Mouse (Mus musculus) heart, adult 9 months (tissue): Measurements from ENCODE around the gene Smc6.

Experiments used
- DNase-seq, 2 experiments: peaks; one replicate each; pipeline ENCODE4 v3.0.0; 2022; ENCODE audit warnings: low spot score in 2 of 2

The Smc6 gene

DNA sequence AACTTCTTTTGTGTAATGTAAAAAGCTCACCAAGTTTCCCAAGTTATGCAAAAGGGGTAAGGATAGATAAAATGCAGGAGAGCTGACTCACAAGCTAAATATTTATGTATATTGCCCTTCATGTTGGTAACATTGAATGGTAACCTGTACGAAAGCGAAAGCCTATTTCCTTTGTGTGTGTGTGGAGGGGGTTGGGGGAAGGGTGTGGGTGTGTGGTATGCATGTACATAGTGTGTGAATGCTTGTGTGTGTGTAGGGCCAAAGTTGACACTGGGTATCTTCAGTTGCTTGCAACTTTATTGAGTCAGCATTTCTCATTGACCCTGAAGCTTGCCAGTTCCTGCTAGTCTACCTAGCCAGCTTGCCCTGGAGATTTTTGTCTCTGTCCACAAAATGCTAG, 15.9 kb downstream of the Smc6 start:
- no peak for DNase-seq

DNA sequence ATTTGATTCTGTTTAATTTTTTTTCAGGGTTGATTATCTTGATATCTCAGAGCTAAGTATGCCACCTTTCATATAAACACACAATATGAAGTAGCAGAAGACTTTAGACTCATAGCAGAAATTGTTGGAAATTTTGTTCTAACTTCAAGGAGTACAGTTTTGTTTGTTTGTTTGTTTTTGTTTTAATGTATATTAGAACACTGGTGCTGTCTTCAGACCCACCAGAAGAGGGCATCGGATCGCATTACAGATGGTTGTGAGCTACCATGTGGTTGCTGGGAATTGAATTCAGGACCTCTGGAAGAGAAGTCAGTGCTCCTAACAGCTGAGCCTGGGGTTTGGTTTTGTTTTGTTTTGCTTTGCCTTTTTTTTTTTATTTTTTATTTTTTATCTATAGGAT, 20.7 kb downstream of the Smc6 start:
- no peak for DNase-seq

DNA sequence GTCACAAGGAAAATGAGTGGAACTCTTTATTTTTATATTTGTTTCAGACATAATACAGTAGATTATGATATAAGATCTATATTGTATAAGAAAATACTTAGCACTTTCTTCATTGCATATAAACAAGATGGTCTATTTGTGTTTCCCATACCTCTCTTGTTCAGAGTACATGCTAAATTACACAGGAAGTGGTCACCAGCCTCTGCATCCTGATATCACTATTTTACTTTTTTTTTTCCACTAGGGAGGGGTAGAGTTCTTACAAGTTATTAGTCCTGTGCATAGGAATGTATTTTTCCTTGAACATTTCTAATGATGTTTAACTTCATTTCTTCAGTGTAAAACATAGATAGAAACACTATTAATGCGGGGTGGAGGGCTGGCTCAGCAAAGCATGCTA, 35.2 kb downstream of the Smc6 start:
- DNase-seq: no peak

DNA sequence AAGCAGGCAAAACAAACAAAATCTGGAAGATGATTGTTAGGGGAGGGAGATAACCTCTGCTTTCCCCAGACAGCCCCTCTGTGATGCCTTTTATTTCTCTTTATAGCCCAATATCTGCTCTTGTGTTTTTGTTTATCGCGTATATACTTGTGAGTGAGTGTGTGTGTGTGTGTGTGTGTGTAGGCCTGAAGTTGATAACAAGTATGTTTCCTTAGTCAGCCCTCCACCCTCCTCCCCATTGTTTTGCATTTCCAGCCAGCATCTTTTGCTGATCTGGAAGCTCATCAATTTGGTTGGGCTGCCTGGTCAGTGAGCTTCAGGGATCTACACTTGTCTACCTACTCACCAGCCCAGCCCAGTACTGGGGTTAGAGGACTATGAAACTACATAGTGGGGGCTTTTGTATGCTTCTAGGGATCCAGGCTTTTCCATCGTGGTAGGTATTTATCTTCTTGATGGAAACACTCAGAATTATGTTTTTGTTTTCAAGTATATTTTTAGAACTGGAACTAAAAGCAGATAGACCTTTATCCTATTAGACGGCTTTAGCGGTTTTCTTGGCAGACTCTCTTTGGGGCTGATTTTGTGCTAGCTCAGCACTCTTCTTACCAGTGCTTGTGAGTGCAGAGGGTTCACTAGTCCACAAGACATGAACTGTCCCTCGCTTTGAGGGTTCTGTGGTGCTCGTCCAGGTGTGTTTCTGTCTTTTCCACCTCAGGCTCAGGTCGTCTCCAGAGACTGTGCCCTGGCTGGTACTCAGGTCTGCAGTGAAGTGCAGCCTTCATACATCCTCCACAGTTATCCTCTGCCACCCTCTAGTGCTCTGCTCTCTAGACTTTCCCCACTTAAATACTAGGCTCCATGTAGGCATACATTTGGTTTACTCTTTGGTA, 41.3 kb downstream of the Smc6 start:
- no peak for DNase-seq

DNA sequence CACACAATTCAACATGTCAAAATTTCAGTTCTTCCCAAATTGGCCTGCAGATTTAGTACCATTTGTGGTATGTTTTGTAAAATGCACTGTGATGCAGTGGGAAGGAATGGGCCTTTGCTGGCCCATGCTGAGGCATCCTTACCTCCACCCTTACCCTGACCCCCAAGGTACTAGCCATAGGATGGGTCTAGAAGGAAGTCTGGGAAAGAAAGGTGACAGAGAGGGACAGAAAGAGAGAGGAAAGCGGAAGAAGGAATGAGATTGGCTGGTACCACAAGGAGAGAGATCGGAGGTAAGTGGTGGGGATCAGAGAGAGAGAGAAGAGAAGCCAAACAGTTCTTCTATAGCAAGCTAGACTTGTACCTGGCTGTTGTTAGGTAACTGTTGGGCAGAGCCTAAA, 45.4 kb downstream of the Smc6 start:
- no peak for DNase-seq

DNA sequence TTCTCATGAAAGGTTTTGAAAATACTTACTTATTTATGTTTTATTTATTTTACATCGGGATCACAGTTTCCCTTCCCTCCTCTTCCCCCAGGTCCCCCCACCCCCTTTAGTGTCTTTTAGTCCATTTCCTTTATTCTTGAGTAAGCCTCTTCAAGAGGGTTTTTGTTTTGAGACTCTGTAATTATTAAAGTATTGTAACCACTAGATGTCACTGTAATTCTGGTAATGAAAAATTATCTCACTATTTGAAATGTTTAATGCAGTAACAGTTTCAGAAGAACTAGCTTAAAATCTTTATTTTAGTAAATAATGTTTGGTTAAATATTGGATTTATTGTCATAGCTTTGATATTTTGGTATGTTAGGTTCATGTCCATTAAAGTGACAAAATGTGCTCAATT, 48.2 kb downstream of the Smc6 start:
- DNase-seq: no peak

DNA sequence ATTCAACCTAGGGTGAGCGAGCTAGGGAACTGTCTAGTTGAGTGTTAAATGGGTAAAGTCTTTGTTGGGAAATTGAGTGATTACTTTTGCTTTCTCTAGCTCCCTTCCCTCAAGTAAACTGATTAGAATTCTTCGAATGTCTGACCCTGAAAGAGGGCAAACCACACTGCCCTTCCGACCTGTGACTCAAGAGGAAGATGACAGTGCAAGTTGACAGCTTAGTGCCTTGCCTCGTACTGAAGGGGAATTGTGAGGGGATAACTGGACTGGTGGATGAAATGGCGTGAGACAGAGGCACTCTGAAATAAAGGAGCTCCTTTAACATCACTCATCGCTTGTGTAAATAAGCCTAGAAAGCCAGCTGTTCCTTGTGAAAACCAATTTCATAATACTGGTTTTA, 52.0 kb downstream of the Smc6 start:
- DNase-seq: no peak

DNA sequence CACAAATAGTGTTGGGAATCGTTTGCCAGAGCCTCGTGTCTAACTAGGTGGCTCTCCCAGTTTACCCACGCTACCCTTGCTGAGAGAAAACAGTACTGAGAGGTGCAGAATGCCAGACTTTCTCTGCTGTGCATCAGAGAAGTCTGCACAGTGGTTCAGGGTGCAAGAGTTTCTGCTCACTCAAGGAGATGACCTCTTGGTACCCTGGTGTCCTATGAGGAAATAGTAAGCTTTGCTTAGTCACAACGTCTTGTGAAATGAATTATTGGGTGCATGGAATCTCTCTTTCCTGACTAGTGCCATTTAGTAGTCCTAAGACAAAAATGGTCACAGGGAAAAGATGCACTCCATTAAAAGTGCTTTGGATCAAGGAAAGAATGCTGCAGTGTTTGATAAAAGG, 58.8 kb downstream of the Smc6 start:
- DNase-seq: no peak

DNA sequence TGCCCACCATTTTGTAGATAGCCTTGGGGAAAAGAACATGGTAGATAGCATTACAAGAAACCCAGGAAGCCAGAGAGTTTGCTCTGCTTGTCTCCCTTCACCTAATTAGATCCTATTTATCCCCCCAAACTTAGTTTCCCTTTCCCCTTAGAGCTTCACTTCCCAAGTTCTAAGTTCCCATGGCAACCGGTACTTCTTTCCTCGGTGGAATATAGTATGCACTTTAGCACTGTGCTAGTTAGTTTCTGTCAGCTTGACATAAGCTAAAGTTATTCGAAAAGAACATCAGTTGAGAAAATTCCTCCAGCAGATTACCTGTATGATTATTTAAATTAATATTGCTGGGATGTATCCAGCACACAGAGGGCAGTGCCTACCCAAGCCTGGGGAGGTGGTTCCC, 60.8 kb downstream of the Smc6 start:
- DNase-seq: no peak

DNA sequence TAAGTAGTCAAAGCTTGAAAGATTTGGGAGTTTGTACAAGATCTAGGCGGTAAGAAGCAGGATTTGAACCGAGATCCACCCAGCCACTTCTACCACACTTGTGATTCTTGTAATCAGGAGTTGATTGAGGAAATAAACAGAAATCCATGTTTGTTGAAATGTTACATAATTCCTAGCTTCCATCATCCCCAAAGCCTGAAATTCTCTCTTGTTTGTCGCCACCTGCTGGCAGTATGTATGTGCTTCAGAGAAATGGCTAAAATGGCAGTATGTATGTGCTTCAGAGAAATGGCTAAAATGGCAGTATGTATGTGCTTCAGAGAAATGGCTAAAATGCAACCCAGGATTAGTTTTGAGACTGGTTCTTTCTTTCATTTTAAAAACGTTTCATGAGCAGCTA, 71.2 kb downstream of the Smc6 start:
- peak; percentile 11 to 33 for DNase-seq

DNA sequence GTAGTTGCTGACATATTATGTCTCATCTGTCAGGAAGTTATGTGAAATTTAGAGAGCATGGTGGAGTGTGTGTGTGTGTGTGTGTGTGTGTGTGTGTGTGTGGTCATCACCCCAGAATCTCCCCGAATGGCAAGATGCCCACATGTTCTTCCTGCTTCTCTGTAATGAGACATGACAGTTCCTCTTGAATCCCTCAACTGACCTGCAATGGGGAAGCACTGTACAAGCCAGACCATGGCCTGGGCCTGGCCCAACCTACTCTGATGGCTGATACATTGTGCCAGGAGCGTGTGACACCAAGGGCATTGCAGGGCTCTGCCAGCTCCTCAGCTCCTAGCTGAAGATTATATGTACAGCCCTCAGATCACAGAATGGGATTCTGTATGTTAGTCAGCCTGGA, 72.6 kb downstream of the Smc6 start:
- DNase-seq: no peak

DNA sequence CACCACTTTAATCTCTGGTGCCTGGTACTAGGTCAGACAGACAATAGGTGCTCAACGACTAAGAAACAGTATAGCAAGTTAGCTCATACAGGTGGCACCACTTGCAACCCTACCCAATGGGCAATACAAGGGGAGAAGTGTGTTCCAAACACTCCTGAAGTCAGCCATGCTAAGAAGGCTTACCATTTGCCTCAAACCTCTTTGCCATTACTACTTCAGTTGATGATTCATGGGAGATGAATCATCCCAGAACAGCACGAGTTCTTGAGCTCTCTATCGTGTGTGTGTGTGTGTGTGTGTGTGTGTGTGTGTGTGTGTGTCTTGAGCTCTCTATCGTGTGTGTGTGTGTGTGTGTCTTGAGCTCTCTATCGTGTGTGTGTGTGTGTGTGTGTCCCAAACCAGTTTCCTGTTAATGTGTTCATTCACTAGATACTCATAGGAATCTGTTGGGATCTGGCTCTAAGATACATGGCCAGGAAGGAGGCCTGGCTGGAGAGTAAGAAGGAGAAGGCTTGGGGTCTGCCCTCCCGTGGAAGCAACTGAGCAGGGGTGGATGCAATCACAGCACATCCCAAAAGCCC, 76.4 kb downstream of the Smc6 start:
- no peak for DNase-seq

DNA sequence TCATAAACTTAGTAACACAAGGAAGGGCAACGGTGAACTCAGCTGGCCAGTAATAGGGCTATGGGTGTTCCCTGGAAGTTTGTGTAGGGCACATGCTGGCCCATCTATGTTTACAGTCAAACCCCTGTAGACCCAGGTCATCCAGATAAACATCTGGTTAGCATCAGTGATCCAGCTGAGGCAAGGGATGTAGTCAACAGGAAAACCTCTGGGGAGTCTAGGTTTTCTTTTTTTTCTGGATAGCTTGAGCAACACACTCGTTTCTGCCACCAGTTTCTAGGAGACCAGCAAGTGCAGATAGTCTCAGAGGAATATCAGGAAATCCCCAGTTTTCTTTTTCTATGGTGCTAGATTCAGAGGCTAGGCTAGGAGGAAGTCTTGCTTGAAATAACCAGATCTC, 80.3 kb downstream of the Smc6 start:
- peak; percentile 24 to 48 for DNase-seq

DNA sequence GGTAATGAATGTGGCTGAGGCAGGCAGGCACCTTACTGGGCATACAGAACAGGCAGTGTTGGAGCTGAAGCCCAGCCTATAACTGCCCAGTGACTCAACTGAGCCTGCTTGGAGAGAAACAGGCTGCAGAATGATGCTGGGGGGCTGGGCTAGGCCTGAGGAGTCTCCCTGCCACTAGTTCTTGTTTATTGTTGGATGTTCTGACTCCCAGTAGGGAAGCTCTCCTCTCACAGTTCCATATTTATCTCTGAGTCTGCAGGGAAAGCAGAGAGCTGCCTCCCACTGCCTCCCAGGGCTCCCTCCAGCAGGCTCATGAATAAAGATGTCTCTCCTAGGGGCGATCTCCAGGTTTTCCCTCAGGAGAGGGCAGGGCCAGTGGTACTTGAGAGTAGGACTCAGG, 82.7 kb downstream of the Smc6 start:
- no peak for DNase-seq

DNA sequence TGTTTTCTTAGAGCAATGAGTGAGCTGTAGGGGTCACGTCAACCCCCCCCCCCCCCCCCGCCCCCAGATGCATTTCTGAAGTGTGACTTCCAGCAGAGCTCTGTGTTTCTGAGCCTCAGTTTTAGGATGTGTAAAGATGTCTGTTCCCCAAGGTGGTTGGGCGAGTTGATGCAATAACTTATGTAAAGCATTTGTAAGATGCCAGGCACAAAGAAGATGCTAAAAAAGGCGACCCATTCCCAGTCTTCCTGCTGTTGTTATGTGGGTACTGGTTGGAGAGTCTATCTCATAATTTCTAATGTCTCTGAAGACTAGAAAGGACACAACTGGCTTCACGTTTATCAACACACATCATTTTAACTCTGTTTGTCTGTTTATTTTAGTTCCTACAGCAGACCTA, 84.2 kb downstream of the Smc6 start:
- no peak for DNase-seq

DNA sequence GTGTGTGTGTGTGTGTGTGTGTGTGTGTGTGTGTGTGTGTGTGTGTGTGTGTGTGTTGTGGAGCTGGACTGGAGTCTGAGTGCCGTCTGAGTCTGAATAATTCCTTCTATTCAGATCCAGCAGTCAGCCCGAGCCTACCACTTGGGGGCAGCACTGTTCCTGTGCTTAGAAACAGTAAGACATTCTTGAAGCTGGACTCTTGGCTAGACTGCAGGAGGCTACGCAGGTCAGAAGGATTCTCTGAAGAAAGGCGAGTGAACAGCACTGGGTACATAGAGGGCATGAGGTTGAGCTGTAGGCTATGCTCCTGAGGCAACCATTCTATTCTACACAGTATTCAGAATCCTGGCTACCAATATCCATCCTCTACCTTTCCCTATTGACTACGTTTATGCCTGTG, 85.2 kb downstream of the Smc6 start:
- DNase-seq: peak in 1 of 2 experiments; percentile 31

DNA sequence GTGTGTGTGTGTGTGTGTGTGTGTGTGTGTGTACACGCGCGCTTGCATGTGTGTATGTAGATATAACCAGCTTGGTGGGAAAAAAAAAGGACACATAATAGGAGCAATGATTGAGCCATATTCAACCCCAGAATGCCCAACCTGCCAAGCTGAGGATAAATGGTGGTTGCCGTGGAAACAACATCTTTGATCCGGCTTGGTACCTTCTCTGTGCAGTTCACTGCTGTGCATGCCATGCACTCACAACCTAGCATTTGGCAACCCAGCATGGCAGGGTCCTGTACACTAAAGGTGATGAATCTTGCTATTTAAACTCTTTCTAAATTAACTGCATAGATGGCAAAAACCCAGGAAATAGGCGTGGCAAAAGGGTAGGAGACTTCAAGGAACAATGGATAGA, 96.7 kb downstream of the Smc6 start:
- no peak for DNase-seq

DNA sequence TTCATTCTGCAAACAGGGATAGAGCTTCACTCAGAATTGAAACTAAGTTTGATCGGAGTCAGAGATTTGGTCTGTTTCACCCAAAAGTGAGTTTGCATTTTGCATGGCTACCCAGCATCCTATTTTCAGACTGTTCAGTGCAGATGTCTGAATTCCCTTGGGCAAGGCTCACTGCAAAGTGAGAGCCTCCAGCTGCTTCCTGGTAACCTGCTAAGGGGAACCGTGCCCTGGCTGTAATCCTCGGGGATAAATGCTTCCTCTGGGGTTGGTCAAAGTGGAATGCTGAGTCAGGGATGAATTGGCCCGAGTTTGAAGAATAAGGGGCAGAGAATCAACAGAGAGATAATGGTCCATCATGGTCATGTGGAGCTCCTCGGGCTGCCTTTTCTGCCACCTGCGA, 99.2 kb downstream of the Smc6 start:
- no peak for DNase-seq

DNA sequence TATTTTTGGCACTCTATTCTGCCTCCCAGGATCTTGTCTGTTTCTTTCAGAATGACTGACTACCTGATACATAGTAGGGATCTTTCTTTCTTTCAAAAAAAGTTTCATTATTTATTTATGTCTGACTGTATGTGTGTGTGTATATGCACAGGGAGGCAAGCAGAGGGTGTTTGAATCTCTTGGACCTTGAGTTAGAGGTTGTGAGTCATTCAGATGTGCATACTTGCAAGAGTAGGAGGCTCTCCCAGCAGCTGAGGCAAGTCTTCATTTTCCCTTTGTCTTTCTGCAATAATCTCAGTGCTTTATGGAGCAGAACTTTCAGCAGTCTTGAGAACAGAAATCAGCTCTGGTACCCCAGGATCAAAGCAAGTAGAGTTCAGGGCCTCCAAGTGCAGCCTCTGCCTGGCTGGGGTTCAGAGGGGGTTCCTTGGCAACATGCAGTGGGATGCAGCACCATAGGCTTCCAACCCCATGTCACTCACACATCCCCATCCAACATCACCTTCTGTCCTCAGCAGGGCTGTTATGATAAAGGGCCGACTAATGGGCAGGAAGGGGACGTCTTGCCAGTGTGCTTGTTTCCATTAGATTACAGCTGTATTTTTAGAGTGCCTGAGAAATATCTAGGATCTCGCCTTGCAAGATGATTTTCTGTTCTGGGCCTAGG, 101.5 kb downstream of the Smc6 start:
- DNase-seq: no peak
